Mouse (Mus musculus) MEL (cell line): Measurements from ENCODE around the gene Gngt2. TPM values are rescaled to one million over a fixed set of nuclear protein-coding genes. Genes with fewer than 3 reads are reported as not detected.

Source experiments
- DNase-seq: peaks from one replicate; pipeline ENCODE4 v3.0.0; 2011; ENCODE audit warnings: low read depth, low spot score
- H3K27ac ChIP-seq: 2 replicates; pipeline ENCODE4 v1.5.1; 2012; ENCODE audit warnings: low read depth, mild to moderate bottlenecking, control low read depth, low read length, moderate library complexity; ENCODE audit not compliant: control insufficient read depth
- H3K27me3 ChIP-seq, 2 experiments: fragments of 150-350 bp in 1 of 2; sonication (generic) in 1 of 2; 2 replicates each; pipeline ENCODE4 v1.6.1; 2012; ENCODE audit warnings: low read length in 2 of 2, mild to moderate bottlenecking in 2 of 2, improper control_type of control experiment in 1 of 2, moderate library complexity in 1 of 2; ENCODE audit not compliant: insufficient read depth in 2 of 2, control insufficient read depth in 1 of 2
- H3K36me3 ChIP-seq, 2 experiments: 2 replicates each; pipeline ENCODE4 v1.6.1; 2012 to 2014; ENCODE audit warnings: low read length in 2 of 2, improper control_type of control experiment in 1 of 2, inconsistent platforms in 1 of 2, mild to moderate bottlenecking in 1 of 2; ENCODE audit not compliant: insufficient read depth in 2 of 2, control insufficient read depth in 1 of 2
- H3K4me1 ChIP-seq, 2 experiments: fragments of 150-350 bp in 1 of 2; sonication (generic) in 1 of 2; 2 replicates each; pipeline ENCODE4 v1.6.1; 2012; ENCODE audit warnings: low read length in 2 of 2, improper control_type of control experiment in 1 of 2, mild to moderate bottlenecking in 1 of 2; ENCODE audit not compliant: insufficient read depth in 2 of 2, control insufficient read depth in 1 of 2
- H3K4me3 ChIP-seq, 2 experiments: fragments of 150-350 bp in 1 of 2; sonication (generic) in 1 of 2; 2 replicates each; pipeline ENCODE4 v1.5.1; 2012; ENCODE audit warnings: low read depth in 2 of 2, low read length in 2 of 2, mild to moderate bottlenecking in 2 of 2, moderate library complexity in 2 of 2, control low read depth in 1 of 2, improper control_type of control experiment in 1 of 2; ENCODE audit not compliant: control insufficient read depth in 1 of 2, insufficient read depth in 1 of 2
- H3K79me2 ChIP-seq: 2 replicates; pipeline ENCODE4 v1.6.1; 2012; ENCODE audit warnings: mild to moderate bottlenecking, low read length, moderate library complexity; ENCODE audit not compliant: control insufficient read depth, poor library complexity, insufficient read depth
- H3K9ac ChIP-seq: 2 replicates; pipeline ENCODE4 v1.6.1; 2012; ENCODE audit warnings: low read depth, mild to moderate bottlenecking, control low read depth, low read length, moderate library complexity; ENCODE audit not compliant: control insufficient read depth, poor library complexity, severe bottlenecking
- H3K9me3 ChIP-seq: fragments of 150-350 bp; sonication (generic); replicated peaks from 2 replicates; pipeline ENCODE4 v1.6.1; 2012; ENCODE audit warnings: mild to moderate bottlenecking, low read length, improper control_type of control experiment, moderate library complexity; ENCODE audit not compliant: insufficient read depth
- BHLHE40 ChIP-seq: IDR thresholded peaks from 2 replicates; pipeline ENCODE4 v1.6.1; 2012; ENCODE audit warnings: low read depth, mild to moderate bottlenecking, inconsistent platforms, low read length, improper control_type of control experiment, borderline replicate concordance
- CTCF ChIP-seq, 3 experiments: IDR thresholded peaks in 2 of 3; conservative IDR thresholded peaks in 1 of 3; 2 replicates each; pipeline ENCODE4 v1.5.1; 2011 to 2012; ENCODE audit warnings: low read length in 3 of 3, low read depth in 2 of 3, mild to moderate bottlenecking in 2 of 3, improper control_type of control experiment in 1 of 3, inconsistent platforms in 1 of 3, mixed read lengths in 1 of 3, moderate library complexity in 1 of 3; ENCODE audit not compliant: control insufficient read depth in 1 of 3, insufficient read depth in 1 of 3, poor library complexity in 1 of 3, severe bottlenecking in 1 of 3
- EP300 ChIP-seq, 2 experiments: IDR thresholded peaks; 2 replicates each; pipeline ENCODE4 v1.6.1; 2011; ENCODE audit warnings: improper control_type of control experiment in 2 of 2, low read length in 2 of 2, low read depth in 1 of 2, mild to moderate bottlenecking in 1 of 2
- ETS1 ChIP-seq: IDR thresholded peaks from 2 replicates; pipeline ENCODE4 v1.6.1; 2012; ENCODE audit warnings: low read depth, mild to moderate bottlenecking, inconsistent platforms, low read length, improper control_type of control experiment, moderate library complexity
- GABPA ChIP-seq: IDR thresholded peaks from 2 replicates; pipeline ENCODE4 v1.6.1; 2012; ENCODE audit warnings: low read depth, mild to moderate bottlenecking, inconsistent platforms, low read length, improper control_type of control experiment, moderate library complexity
- GATA1 ChIP-seq: IDR thresholded peaks from 2 replicates; pipeline ENCODE4 v1.6.1; 2011; ENCODE audit warnings: low read depth, low read length, improper control_type of control experiment
- HCFC1 ChIP-seq: IDR thresholded peaks from 2 replicates; pipeline ENCODE4 v1.6.1; 2012; ENCODE audit warnings: low read depth, mild to moderate bottlenecking, inconsistent platforms, low read length, improper control_type of control experiment, moderate library complexity
- KAT2A ChIP-seq: conservative IDR thresholded peaks from 2 replicates; pipeline ENCODE4 v1.6.1; 2012; ENCODE audit warnings: low read depth, low read length, improper control_type of control experiment, inconsistent platforms
- MAX ChIP-seq: IDR thresholded peaks from 2 replicates; pipeline ENCODE4 v1.6.1; 2011; ENCODE audit warnings: low read length, improper control_type of control experiment
- MYC ChIP-seq: IDR thresholded peaks from 2 replicates; pipeline ENCODE4 v1.6.1; 2011; ENCODE audit warnings: low read depth, mild to moderate bottlenecking, low read length, improper control_type of control experiment, moderate library complexity
- POLR2A ChIP-seq, 2 experiments: IDR thresholded peaks; 2 replicates each; pipeline ENCODE4 v1.6.1; 2011 to 2012; ENCODE audit warnings: low read length in 2 of 2, mild to moderate bottlenecking in 2 of 2, control low read depth in 1 of 2, improper control_type of control experiment in 1 of 2, low read depth in 1 of 2, moderate library complexity in 1 of 2; ENCODE audit not compliant: control insufficient read depth in 1 of 2, insufficient read depth in 1 of 2, poor library complexity in 1 of 2
- RAD21 ChIP-seq: IDR thresholded peaks from 2 replicates; pipeline ENCODE4 v1.6.1; 2011; ENCODE audit warnings: mild to moderate bottlenecking, low read depth, low read length, improper control_type of control experiment
- RCOR1 ChIP-seq: IDR thresholded peaks from 2 replicates; pipeline ENCODE4 v1.6.1; 2012; ENCODE audit warnings: low read depth, mild to moderate bottlenecking, inconsistent platforms, low read length, improper control_type of control experiment
- SIN3A ChIP-seq: IDR thresholded peaks from 2 replicates; pipeline ENCODE4 v1.6.1; 2012; ENCODE audit warnings: low read length, improper control_type of control experiment, inconsistent platforms
- SMC3 ChIP-seq: IDR thresholded peaks from 2 replicates; pipeline ENCODE4 v1.6.1; 2011; ENCODE audit warnings: low read depth, low read length, improper control_type of control experiment
- ZC3H11A ChIP-seq: IDR thresholded peaks from 2 replicates; pipeline ENCODE4 v1.6.1; 2012; ENCODE audit warnings: low read depth, mild to moderate bottlenecking, inconsistent platforms, low read length, improper control_type of control experiment
- ZKSCAN1 ChIP-seq: IDR thresholded peaks from 2 replicates; pipeline ENCODE4 v1.6.1; 2012; ENCODE audit warnings: low read depth, mild to moderate bottlenecking, inconsistent platforms, low read length, improper control_type of control experiment, moderate library complexity
- ZNF384 ChIP-seq: IDR thresholded peaks from 2 replicates; pipeline ENCODE4 v1.6.1; 2012; ENCODE audit warnings: low read depth, mild to moderate bottlenecking, inconsistent platforms, low read length, improper control_type of control experiment
- polyA plus RNA-seq, 2 experiments: library from polyadenylated mRNA; stranded (reverse) in 1 of 2; unstranded in 1 of 2; fragments of >175 nt in 1 of 2; fragments of >200 nt in 1 of 2; gene quantifications; 2 replicates each; pipeline versions ENCODE4 v1.2.1 to v1.2.4; 2012; ENCODE audit warnings: low replicate concordance in 2 of 2, low read depth in 1 of 2; ENCODE audit not compliant: insufficient read length in 2 of 2, insufficient read depth in 1 of 2, missing spikeins in 1 of 2
- total RNA-seq: library from RNA; depleted of rRNA; stranded (reverse); fragments of 300-350 nt; gene quantifications from 2 replicates; pipeline ENCODE4 v1.2.3, GENCODE M21; 2012

The Gngt2 gene
- total and polyA plus RNA-seq, 3 experiments: 23.5 to 25.9 TPM; not detected in 1

DNA sequence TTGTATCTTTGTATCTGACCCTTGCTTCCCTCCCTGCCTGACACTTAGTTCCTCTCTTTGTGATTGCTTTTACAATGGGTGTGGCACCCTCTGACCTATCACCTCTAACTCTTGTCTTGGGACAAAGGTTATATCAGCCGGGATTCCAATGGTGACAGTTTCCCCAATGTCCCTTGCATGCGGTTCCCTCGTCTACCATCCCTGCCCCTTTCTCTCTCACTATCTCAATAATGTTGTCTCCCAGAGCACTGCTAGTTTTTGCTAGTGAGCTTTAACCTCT is 9.9 kb upstream of the Gngt2 start:
- Histone ChIP-seq H3K4me3 (peak overlapping the region in 1 of 2 experiments; percentile 3; a peak in 1 of 4 replicates), H3K9me3 (no peaks in the 10 kb centered on the region), H3K4me1 (peaks cover 29 to 44% of the 10 kb centered on the region in 2 experiments), H3K9ac (peak overlapping the region; percentile 4; the same call in 1 of the 2 replicates), H3K79me2 (peaks cover 5% of the 10 kb centered on the region; the same call in 1 of the 2 replicates), H3K27ac (peak overlapping the region; percentile 8), H3K27me3 (no peaks in the 10 kb centered on the region), H3K36me3 (peaks cover 0 to 32% of the 10 kb centered on the region in 2 experiments; a peak in 2 of 4 replicates)
- TF ChIP-seq RCOR1 (peak; percentile 53), EP300 (IDR thresholded peaks at IDR 0.05; ENCODE audit: low read depth in 1 of 2, low read length in 2 of 2) (peak in 1 of 2 experiments; percentile 26; a peak in 1 of 4 replicates), GABPA (no peak), ETS1 (peak; percentile 18; the same call in 1 of the 2 replicates), SMC3 (no peak), ZNF384 (no peak)
- DNase-seq: no peak

DNA sequence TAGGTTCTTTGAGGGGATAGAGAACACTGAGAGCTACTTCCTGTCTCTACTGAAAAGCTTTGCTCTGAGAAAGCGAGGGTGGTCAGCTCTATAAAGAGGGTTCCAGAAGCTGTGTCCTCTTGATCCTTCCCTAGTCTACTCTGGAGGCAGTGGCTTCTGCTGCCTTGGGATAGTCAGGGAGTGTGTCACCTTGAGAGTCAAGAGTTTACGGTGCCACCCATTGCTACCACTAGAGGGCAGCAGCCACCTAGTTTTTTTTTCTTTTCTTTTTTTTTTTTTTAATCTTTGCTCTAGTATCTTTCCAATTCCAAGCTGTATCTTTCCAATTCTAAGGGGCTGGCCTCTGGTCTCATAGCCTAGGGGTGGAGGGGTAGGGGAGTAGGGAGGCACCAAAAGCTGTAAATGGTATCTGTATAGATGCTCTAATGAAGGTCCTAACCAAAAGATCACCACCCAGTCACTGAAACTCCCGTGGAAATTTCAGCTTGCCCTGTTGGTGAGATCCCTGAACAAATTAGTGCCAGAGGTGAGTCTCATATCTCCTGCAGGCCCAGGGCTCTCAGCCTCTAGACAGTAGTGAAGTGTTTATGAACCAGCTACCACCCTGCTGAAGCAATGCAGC is 9.4 kb upstream of the Gngt2 start:
- Histone ChIP-seq H3K27me3 (no peaks in the 10 kb centered on the region), H3K27ac (peak overlapping the region; percentile 8), H3K4me1 (peaks cover 29 to 44% of the 10 kb centered on the region in 2 experiments)

More for the DNA sequence above, 9.4 kb upstream of the Gngt2 start:
- TF ChIP-seq BHLHE40: peak; percentile 33; the same call in 1 of the 2 replicates
- no peak for TF ChIP-seq KAT2A
- TF ChIP-seq GATA1: peak; percentile 42
- peak; percentile 89 for TF ChIP-seq ZC3H11A
- peak; percentile 72 for TF ChIP-seq SIN3A
- TF ChIP-seq MYC: peak; percentile 58; the same call in 1 of the 2 replicates
- TF ChIP-seq SMC3: peak; percentile 87
- no peak for TF ChIP-seq MAX
- TF ChIP-seq ZNF384: peak; percentile 100
- TF ChIP-seq RAD21: peak; percentile 98
- peak; percentile 63 for TF ChIP-seq HCFC1
- TF ChIP-seq POLR2A (IDR thresholded peaks at IDR 0.05; ENCODE audit: control insufficient read depth in 1 of 2, insufficient read depth in 1 of 2, low read depth in 1 of 2, low read length in 2 of 2, poor library complexity in 1 of 2): no peak
- TF ChIP-seq CTCF (IDR thresholded peaks at IDR 0.05 in 2 of 3, conservative IDR thresholded peaks at IDR 0.05 in 1 of 3; ENCODE audit: control insufficient read depth in 1 of 3, insufficient read depth in 1 of 3, low read depth in 2 of 3, low read length in 3 of 3, poor library complexity in 1 of 3, severe bottlenecking in 1 of 3): peak; percentile 76 to 91 (median 82)
- TF ChIP-seq ZKSCAN1: peak; percentile 69; the same call in 1 of the 2 replicates
- TF ChIP-seq EP300 (IDR thresholded peaks at IDR 0.05; ENCODE audit: low read depth in 1 of 2, low read length in 2 of 2): no peak; a peak in 1 of 4 replicates
- no peak for TF ChIP-seq GABPA
- peak; percentile 84 for DNase-seq
- Histone ChIP-seq H3K79me2 (peaks cover 5% of the 10 kb centered on the region; the same call in 1 of the 2 replicates), H3K9ac (no peak overlapping the region), H3K9me3 (no peaks in the 10 kb centered on the region), H3K36me3 (peaks cover 0 to 32% of the 10 kb centered on the region in 2 experiments; a peak in 2 of 4 replicates), H3K4me3 (peak overlapping the region in 1 of 2 experiments; percentile 3; a peak in 1 of 4 replicates)
